Mouse (Mus musculus) limb, embryonic 15.5 days (tissue): Measurements from ENCODE around the gene Msl1. TPM values are rescaled to one million over a fixed set of nuclear protein-coding genes. Genes with fewer than 3 reads are reported as not detected.
A peak's percentile ranks its signal among the peaks of the same experiment; 100 is the strongest.
"Not testable (repeated sequence)": the region's sequence is repeated elsewhere in the genome, so short reads cannot be mapped to it uniquely, and the experiment has no call there.

Experiments
- ATAC-seq: fragments of 200-750 bp; cut with Nextera tagmentation; 2 replicates; pipeline ENCODE4 v1.8.0; 2017; ENCODE audit warnings: low read depth, moderate TSS enrichment; ENCODE audit not compliant: insufficient number of reproducible peaks, low FRiP score, low TSS enrichment
- H3K27ac ChIP-seq: fragments of 300-500 bp; sonication (generic); 2 replicates; pipeline ENCODE4 v1.5.1; 2015; ENCODE audit warnings: moderate library complexity, mild to moderate bottlenecking, inconsistent platforms
- H3K27me3 ChIP-seq: fragments of 300-500 bp; sonication (generic); 2 replicates; pipeline ENCODE4 v1.6.1; 2015; ENCODE audit warnings: inconsistent platforms
- H3K36me3 ChIP-seq: fragments of 300-500 bp; sonication (generic); 2 replicates; pipeline ENCODE4 v1.6.1; 2015; ENCODE audit warnings: inconsistent platforms
- H3K4me1 ChIP-seq: fragments of 300-500 bp; sonication (generic); 2 replicates; pipeline ENCODE4 v1.6.1; 2015; ENCODE audit warnings: inconsistent platforms
- H3K4me2 ChIP-seq: fragments of 300-500 bp; sonication (generic); 2 replicates; pipeline ENCODE4 v1.6.1; 2015; ENCODE audit warnings: mild to moderate bottlenecking, inconsistent platforms
- H3K4me3 ChIP-seq: fragments of 300-500 bp; sonication (generic); 2 replicates; pipeline ENCODE4 v1.5.1; 2015; ENCODE audit warnings: mild to moderate bottlenecking, inconsistent platforms
- H3K9ac ChIP-seq: fragments of 300-500 bp; sonication (generic); 2 replicates; pipeline ENCODE4 v1.6.1; 2015; ENCODE audit warnings: inconsistent platforms
- H3K9me3 ChIP-seq: fragments of 300-500 bp; sonication (generic); 2 replicates; pipeline ENCODE4 v1.6.1; 2016; ENCODE audit warnings: inconsistent platforms
- WGBS: fragments of 180-500 bp; shearing (Covaris S2); methylation state at CpG from one replicate; pipeline ENCODE4 v1.1.7; 2015; 5-methylcytosine and 5-hydroxymethylcytosine counted together
- polyA plus RNA-seq: library from polyadenylated mRNA; unstranded; fragments of >200 nt; fragmentation: Nextera tagmentation; extraction: Ambion mirVana; gene quantifications from 2 replicates; pipeline ENCODE4 v1.2.1, GENCODE M21; 2015

Gene Msl1
- polyA plus RNA-seq, 1 experiment from 2014 or later: 25.8 TPM

DNA sequence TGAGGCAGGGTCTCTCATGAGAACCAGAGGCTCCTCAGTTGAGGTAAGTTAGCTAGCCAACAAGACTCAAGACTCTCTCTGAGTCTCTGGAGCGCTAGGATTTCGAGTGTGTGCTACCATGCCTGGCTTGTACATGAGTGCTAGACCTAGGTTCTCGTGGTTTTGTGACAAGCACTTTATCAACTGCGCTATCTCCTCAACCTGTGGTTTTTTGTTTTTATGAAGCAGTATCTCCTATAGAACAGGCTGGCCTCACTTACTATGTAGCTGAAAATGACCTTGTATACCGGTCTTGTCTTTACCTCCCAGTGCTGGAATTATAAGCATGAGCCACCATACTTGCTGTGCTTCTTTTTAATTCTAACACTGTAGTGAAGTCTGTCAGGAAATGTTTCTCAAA is 25.7 kb downstream of the Msl1 start:
- Histone ChIP-seq H3K27me3 (no peaks in the 10 kb centered on the region), H3K4me2 (no peak overlapping the region), H3K4me1 (no peaks in the 10 kb centered on the region), H3K4me3 (no peak overlapping the region), H3K9ac (no peak overlapping the region), H3K36me3 (peaks cover 85% of the 10 kb centered on the region), H3K9me3 (no peaks in the 10 kb centered on the region), H3K27ac (no peak overlapping the region)
- no peak for ATAC-seq
- 95% methylated on average over 5 of the region's 5 CpGs for WGBS

DNA sequence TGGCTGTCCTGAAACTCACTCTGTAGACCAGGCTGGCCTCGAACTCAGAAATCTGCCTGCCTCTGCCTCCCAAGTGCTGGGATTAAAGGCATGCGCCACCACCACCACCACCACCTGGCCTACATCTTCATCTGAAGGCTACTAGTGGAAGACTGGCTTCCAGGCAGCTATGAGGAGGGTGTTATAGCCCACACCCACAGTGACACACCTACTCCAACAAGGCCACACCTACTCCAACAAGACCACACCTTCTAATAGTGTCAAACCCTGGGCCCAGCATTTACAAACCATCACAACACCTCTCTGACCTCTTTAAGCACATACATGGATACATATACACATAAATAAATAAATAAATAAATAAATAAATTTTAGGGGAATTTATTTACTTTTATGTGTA is 30.8 kb downstream of the Msl1 start:
- peaks cover 83% of the 10 kb centered on the region for H3K36me3 ChIP-seq
- not testable (repeated sequence) for H3K9ac ChIP-seq, H3K4me1 ChIP-seq, H3K4me2 ChIP-seq, H3K9me3 ChIP-seq, H3K4me3 ChIP-seq, H3K27ac ChIP-seq, H3K27me3 ChIP-seq, ATAC-seq
- 94% methylated on average over 2 of the region's 2 CpGs for WGBS

DNA sequence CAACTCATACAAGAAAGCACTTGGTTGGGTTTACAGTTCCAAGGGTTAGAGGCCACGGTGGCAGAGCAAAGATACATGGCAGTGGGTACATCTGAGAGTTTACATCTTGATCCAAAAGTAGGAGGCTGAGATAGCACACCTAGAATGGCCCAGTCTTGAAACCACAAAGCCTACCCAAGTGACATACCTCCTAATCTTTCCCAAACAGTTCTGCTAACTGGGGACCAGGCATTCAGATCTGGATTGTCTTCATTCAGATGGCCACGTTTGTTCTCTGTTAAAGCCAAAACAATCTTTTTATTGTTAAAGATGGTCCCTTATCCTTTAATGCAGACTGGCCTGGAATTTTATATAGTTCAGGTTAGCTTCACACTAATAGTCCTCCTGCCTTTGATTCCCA is 32.6 kb downstream of the Msl1 start:
- no peak overlapping the region for H3K4me2 ChIP-seq
- H3K4me1 ChIP-seq: no peaks in the 10 kb centered on the region
- no peak overlapping the region for H3K4me3 ChIP-seq
- no peak overlapping the region for H3K9ac ChIP-seq
- H3K36me3 ChIP-seq: peaks cover 83% of the 10 kb centered on the region
- WGBS: 89% methylated on average over 2 of the region's 2 CpGs
- ATAC-seq: no peak
- no peaks in the 10 kb centered on the region for H3K27me3 ChIP-seq
- H3K9me3 ChIP-seq: no peaks in the 10 kb centered on the region
- no peak overlapping the region for H3K27ac ChIP-seq

DNA sequence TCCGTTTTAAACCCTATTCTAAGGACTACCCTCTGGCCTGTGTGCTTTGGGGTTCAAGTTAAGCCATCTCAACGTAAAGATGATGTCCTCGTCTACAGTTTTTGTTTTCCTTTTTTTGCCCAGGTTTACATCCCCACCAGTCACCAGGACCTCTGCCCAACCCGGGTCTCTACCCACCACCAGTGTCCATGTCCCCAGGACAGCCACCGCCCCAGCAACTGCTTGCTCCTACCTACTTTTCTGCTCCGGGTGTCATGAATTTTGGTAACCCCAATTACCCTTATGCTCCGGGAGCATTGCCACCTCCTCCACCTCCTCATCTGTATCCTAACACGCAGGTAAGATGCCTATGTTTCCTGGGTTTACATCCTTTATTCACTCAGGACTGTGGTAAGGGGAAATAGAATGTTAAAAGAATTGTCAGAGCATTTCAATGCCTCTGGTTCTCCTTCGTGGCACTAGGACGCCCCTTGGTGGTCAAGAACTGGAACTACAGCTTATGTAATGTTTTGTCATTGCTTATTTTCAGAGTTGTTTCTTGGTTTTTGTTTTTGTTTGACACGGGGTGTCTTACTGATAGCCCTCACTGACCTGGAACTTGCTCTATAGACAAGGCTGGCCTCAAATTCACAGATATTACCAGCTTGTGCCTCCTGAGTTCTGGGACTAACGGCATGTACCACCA is 33.9 kb downstream of the Msl1 start:
- Histone ChIP-seq H3K4me3 (no peak overlapping the region), H3K9ac (no peak overlapping the region), H3K27ac (no peak overlapping the region), H3K9me3 (no peaks in the 10 kb centered on the region), H3K4me2 (no peak overlapping the region), H3K36me3 (peaks cover 84% of the 10 kb centered on the region), H3K4me1 (no peaks in the 10 kb centered on the region), H3K27me3 (no peaks in the 10 kb centered on the region)
- ATAC-seq: 0 out of 2 replicates have a peak, but pooled peaks have one; percentile 7
- 75% methylated on average over 12 of the region's 12 CpGs for WGBS

DNA sequence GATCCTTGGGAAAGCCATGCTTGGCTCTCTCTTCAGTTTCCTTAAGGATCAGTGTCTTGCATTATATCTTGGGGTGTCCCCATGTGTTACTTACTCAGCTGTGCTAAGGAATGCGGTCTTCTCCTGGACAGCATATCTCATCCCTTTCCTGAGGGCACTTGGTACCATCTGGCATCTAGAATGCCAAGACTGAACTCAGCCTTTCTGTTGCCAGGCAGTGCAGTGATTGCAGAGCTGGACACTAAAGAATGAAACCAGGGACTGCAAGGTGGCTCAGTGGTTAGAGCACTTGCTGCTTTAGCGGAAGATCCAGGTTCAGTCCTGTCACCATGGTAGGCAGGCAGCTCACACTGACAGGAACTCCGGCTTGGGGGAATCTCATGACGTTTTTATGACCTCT is 34.6 kb downstream of the Msl1 start:
- Histone ChIP-seq H3K4me2 (no peak overlapping the region), H3K4me1 (no peaks in the 10 kb centered on the region), H3K27me3 (no peaks in the 10 kb centered on the region), H3K27ac (no peak overlapping the region), H3K9me3 (no peaks in the 10 kb centered on the region), H3K36me3 (peaks cover 79% of the 10 kb centered on the region), H3K4me3 (no peak overlapping the region), H3K9ac (no peak overlapping the region)
- 71% methylated on average over 4 of the region's 4 CpGs for WGBS
- no peak for ATAC-seq

DNA sequence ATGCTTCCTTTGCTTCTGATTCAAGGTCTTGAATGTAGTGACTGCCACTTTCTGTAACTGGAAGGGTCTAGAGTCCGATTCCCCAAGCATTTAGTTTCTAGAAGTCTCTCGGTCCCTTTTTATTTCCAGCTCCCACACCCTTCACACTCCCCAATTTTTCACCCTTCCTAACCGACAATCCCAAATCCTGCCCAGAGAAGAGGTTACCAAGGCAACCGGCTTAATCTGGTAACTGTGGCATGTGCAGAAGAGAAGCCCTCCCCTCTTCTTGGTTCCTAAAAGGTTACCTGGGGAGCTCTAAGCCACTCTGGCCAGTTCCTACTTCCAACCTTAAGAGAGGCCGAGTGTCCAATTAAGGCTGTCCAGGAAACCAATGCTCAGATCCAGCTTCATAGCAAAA is 40.0 kb downstream of the Msl1 start:
- Histone ChIP-seq H3K27me3 (no peaks in the 10 kb centered on the region), H3K4me1 (peaks cover 37% of the 10 kb centered on the region), H3K27ac (no peak overlapping the region), H3K4me3 (no peak overlapping the region), H3K9ac (no peak overlapping the region), H3K9me3 (no peaks in the 10 kb centered on the region), H3K4me2 (no peak overlapping the region), H3K36me3 (peaks cover 34% of the 10 kb centered on the region)
- WGBS: 47% methylated on average over 5 of the region's 5 CpGs
- ATAC-seq: no peak

DNA sequence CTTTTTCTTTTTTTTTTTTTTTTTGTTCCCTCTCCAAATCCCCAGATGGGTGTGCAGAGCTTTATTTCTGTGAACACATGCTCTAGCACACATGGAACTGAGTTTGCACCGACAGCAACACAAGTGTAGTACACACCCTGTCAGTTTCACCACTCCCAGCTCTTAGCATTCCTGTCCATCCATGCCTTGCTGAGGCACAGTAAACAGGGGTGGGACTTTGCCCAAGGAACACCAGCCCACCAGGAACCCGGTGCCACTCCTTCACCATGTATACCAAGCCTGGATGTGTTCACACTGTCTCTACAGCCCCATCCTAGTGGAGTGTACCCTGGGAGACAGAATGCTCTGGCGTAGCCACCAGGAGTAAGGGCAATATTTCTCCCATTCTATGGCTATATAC is 40.4 kb downstream of the Msl1 start:
- H3K9me3 ChIP-seq: no peaks in the 10 kb centered on the region
- no peak overlapping the region for H3K4me3 ChIP-seq
- H3K27ac ChIP-seq: peak overlapping the region; percentile 63; the same call in 1 of the 2 replicates
- peaks cover 34% of the 10 kb centered on the region for H3K36me3 ChIP-seq
- no peak overlapping the region for H3K4me2 ChIP-seq
- peaks cover 37% of the 10 kb centered on the region for H3K4me1 ChIP-seq
- H3K27me3 ChIP-seq: no peaks in the 10 kb centered on the region
- 51% methylated on average over 3 of the region's 3 CpGs for WGBS
- ATAC-seq: no peak
- H3K9ac ChIP-seq: no peak overlapping the region

DNA sequence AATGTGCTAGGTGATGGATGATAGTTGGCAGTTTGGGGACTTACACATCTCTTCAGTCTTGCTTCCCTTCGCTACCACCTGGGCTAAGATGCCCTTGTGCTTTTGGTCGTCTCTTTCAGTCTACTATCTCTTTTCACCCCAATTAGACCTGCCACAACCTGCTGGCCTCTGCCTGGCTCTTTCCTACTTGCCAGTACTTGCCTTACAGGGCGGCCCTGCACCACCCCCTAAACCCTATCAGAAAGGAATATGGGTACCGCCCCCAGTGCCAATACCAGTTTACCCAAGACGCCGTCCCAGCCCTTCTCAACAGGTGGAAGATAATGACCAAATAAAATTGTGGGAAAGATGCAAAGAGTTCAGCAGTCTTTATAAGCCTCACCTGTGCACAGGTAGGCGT is 40.8 kb downstream of the Msl1 start:
- Histone ChIP-seq H3K27ac (peak overlapping the region; percentile 63; the same call in 1 of the 2 replicates), H3K4me1 (peaks cover 37% of the 10 kb centered on the region), H3K36me3 (peaks cover 33% of the 10 kb centered on the region), H3K9me3 (no peaks in the 10 kb centered on the region), H3K27me3 (no peaks in the 10 kb centered on the region), H3K4me2 (peak overlapping the region; percentile 98), H3K4me3 (peak overlapping the region; percentile 92), H3K9ac (no peak overlapping the region)
- ATAC-seq: no peak
- WGBS: 22% methylated on average over 7 of the region's 7 CpGs

DNA sequence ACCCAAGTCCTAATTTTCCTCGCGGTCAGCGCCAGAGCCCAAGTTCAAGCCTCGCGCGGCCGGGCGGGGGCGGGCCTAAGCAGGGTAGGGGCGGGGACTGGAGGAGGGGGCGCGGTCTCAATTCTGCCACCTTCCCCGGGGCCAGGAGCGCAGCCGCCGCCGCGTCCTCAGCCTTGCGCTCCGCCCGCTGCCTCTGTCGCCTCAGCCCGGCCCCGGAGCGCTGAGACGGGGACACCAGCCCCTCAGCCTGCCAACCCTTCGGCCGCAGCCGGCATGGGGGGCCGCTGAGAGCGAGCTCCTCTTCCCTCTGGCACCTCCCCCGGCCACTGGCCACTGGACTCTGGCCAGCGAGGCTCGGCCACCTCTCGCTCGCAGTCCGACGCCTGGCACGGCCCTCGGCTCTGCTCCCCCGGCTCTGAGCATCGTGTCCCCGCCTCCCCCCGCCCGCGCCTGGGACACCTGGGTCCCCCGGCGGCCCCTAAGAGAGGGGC is 41.4 kb downstream of the Msl1 start, which contains the start of gene Rapgefl1:
Gene Rapgefl1, plus strand, starts transcription at position 135 of the 491 bp plus-strand sequence.
- no peaks in the 10 kb centered on the region for H3K27me3 ChIP-seq
- H3K4me1 ChIP-seq: peaks cover 37% of the 10 kb centered on the region
- H3K4me2 ChIP-seq: peak within 1 kb of the TSS; percentile 98
- H3K36me3 ChIP-seq: peaks cover 27% of the 10 kb centered on the region
- H3K4me3 ChIP-seq: peak within 1 kb of the TSS; percentile 92
- ATAC-seq: peak; percentile 79
- peak within 1 kb of the TSS; percentile 81 for H3K27ac ChIP-seq
- H3K9me3 ChIP-seq: no peaks in the 10 kb centered on the region
- H3K9ac ChIP-seq: peak within 1 kb of the TSS; percentile 78
- WGBS: under 1% methylated on average over 45 of the region's 48 CpGs

DNA sequence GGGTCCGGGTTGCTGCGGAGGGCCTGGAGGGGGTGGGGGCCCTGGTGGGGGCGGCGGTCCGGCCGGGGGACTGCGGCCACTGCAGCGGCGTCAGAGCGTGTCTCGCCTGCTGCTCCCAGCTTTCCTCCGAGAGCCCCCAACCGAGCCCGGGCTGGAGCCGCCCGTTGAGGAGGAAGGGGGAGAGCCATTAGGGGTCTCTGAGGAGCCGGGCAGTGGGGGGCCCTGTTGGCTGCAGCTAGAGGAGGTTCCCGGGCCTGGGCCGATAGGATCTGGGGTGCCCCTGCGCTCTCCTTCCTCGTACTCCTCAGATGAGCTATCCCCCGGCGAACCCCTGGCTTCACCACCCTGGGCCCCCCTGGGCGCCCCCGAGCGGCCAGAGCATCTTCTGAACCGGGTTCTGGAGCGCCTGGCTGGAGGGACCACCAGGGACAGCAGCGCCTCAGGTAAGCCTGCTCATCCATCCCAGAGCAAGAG is 42.0 kb downstream of the Msl1 start:
- 1% methylated on average over 29 of the region's 29 CpGs for WGBS
- no peak for ATAC-seq

DNA sequence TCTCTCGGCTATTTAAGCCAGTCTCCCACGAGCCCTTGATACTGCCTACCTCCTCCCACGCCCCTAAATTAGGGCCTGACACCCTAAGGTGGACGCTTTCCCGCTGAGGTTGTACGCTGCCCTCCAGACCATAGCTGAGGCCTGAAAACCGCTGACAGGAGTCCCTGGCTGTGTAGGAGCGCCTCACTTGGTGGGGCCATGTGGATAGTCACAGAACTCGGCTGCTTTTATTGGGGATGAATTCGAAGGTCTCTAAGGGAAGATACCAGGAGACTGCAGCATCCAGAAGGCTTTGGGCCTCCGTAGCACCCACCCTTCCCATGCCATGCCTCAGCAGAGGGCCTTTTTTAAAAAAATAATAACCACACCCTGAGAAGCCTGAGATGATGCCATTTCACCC is 42.6 kb downstream of the Msl1 start:
- Histone ChIP-seq H3K4me2 (peak overlapping the region; percentile 98), H3K9ac (peak overlapping the region; percentile 78; the same call in 1 of the 2 replicates), H3K27ac (no peak overlapping the region), H3K36me3 (peaks cover 15% of the 10 kb centered on the region), H3K4me1 (peaks cover 37% of the 10 kb centered on the region), H3K9me3 (no peaks in the 10 kb centered on the region), H3K27me3 (no peaks in the 10 kb centered on the region), H3K4me3 (peak overlapping the region; percentile 92)
- no peak for ATAC-seq
- 45% methylated on average over 11 of the region's 11 CpGs for WGBS

More for the DNA sequence above, 42.0 kb downstream of the Msl1 start:
- H3K36me3 ChIP-seq: peaks cover 21% of the 10 kb centered on the region
- H3K4me3 ChIP-seq: peak overlapping the region; percentile 92
- H3K9me3 ChIP-seq: no peaks in the 10 kb centered on the region
- H3K4me2 ChIP-seq: peak overlapping the region; percentile 98
- peaks cover 37% of the 10 kb centered on the region for H3K4me1 ChIP-seq
- H3K27me3 ChIP-seq: no peaks in the 10 kb centered on the region
- peak overlapping the region; percentile 81 for H3K27ac ChIP-seq
- H3K9ac ChIP-seq: peak overlapping the region; percentile 78

DNA sequence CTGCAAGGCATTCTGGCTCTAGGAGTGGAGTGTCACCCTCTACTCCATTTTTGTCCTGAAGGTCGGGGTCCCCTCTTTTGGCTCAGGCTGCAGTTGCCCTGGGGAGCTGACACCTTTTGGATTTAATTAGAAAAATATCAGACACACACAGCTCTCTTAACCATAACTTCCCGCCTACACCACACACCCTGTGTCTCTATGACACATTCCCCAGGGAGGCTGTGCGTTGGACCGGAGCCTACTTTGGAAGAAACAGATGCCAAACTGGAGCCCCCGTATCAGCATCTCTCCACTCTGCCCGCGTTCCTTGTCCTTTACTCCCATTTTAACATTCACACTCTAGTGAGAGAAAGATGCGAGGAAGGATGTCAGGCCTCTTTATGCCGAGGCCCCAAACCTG is 43.2 kb downstream of the Msl1 start:
- ATAC-seq: no peak
- peaks cover 9% of the 10 kb centered on the region for H3K36me3 ChIP-seq
- no peaks in the 10 kb centered on the region for H3K9me3 ChIP-seq
- no peak overlapping the region for H3K27ac ChIP-seq
- H3K4me2 ChIP-seq: 0 out of 2 replicates have a peak overlapping the region, but pooled peaks have one; percentile 98
- H3K9ac ChIP-seq: no peak overlapping the region
- 58% methylated on average over 9 of the region's 9 CpGs for WGBS
- H3K27me3 ChIP-seq: no peaks in the 10 kb centered on the region
- peaks cover 37% of the 10 kb centered on the region for H3K4me1 ChIP-seq
- H3K4me3 ChIP-seq: peak overlapping the region; percentile 0; the same call in 1 of the 2 replicates
